Mouse (Mus musculus): ENCODE results near the gene Dock1.

DNA sequence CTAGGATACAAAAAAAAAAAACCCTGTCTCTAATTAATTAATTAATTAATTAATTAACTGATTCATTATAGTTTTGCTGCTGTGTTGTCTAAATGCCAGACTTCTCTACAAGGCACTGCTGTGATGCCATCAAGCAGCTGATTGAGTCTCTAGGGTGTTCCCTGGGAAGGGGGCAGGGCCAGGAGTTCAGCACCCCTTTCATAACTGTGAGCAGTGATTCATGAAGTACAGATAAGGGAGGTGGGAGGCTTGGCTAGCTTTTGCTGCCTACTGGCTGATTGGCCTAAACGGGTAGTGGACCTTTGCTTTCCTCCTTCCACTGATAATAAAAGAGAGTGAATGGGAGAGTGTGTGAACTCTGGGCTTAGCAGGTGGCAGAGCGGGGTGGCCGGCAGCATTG, 389.1 kb downstream of the Dock1 start:
- TF ChIP-seq CTCF (IDR thresholded peaks at IDR 0.05; ENCODE audit: extremely low read depth, insufficient read depth, insufficient read length, insufficient replicate concordance) (no peak), POLR2A (IDR thresholded peaks at IDR 0.05; ENCODE audit: low read depth, low read length) (no peak)

Measured in spleen, adult 2 months (tissue).